Mouse (Mus musculus): ENCODE results near the gene Spats2l. TPM values are rescaled to one million over a fixed set of nuclear protein-coding genes. Genes with fewer than 3 reads are reported as not detected.
A peak's percentile ranks its signal among the peaks of the same experiment; 100 is the strongest.

Gene Spats2l
- polyA plus RNA-seq, 1 experiment from 2014 or later, result 78.7 TPM

DNA sequence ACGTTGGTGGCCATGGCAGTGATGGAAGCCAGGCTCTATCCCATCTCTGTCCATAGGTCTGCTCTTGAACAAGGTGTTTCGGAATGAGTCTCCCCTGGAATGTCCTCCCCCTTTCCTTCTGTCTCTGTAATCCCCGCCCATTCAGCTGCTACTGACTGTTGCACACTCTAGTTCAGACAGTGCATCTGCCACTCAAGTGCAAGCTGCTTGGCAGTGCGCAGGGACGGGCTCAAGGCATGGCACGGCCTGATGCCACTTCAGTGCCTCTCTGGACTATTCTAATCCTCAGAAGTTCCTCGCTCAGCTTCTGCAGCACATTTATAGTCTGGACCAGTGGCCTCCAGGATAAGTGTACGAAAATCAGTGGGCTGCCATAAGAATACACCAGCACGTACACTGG lies 52.3 kb downstream of the Spats2l start:
- no peaks in the 10 kb centered on the region for H3K9me3 ChIP-seq (replicated peaks)
- no peak for ATAC-seq (ENCODE audit: low FRiP score)
- 89% methylated on average over 9 of the region's 9 CpGs for WGBS
- no peaks in the 10 kb centered on the region for H3K4me1 ChIP-seq
- no peak overlapping the region for H3K27ac ChIP-seq (replicated peaks)
- H3K36me3 ChIP-seq, result no peaks in the 10 kb centered on the region
- H3K4me2 ChIP-seq, result no peak overlapping the region
- H3K9ac ChIP-seq (replicated peaks), result no peak overlapping the region
- no peak overlapping the region for H3K4me3 ChIP-seq (replicated peaks)
- H3K27me3 ChIP-seq (replicated peaks), result no peaks in the 10 kb centered on the region

- Histone ChIP-seq H3K27me3 (replicated peaks) (no peaks in the 10 kb centered on the region), H3K4me1 (no peaks in the 10 kb centered on the region), H3K27ac (replicated peaks) (no peak overlapping the region), H3K4me2 (no peak overlapping the region), H3K9ac (replicated peaks) (no peak overlapping the region), H3K36me3 (no peaks in the 10 kb centered on the region), H3K4me3 (replicated peaks) (no peak overlapping the region), H3K9me3 (replicated peaks) (no peaks in the 10 kb centered on the region)
- 93% methylated on average over 2 of the region's 2 CpGs for WGBS
- ATAC-seq (ENCODE audit: low FRiP score), result no peak
Measured at GRCm38 (mm10) chr1:57833145-57833544, 59.2 kb downstream of the Spats2l start.

DNA sequence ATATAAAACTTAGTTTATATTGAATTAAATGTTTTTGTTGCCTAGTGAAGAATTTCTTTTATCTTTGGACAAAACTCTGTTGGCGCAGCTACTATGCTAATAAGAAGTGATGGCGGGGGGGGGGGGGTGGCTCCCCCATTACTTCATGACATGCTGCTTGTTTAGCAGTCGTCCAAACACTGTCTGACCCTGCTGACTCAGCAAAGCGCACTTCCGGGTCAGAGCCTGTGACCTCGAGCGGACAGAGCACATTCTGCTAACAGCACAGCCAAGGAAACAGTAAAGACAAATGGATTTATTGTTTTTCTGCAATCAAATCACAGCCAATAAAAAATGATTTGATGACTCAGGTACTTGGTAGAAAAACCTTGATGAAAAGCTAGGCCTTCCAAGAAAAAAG lies 61.2 kb downstream of the Spats2l start:
- WGBS, result 54% methylated on average over 7 of the region's 7 CpGs
- Histone ChIP-seq H3K27ac (replicated peaks) (no peak overlapping the region), H3K9ac (replicated peaks) (no peak overlapping the region), H3K27me3 (replicated peaks) (no peaks in the 10 kb centered on the region), H3K4me3 (replicated peaks) (no peak overlapping the region), H3K9me3 (replicated peaks) (no peaks in the 10 kb centered on the region), H3K4me1 (no peaks in the 10 kb centered on the region), H3K4me2 (no peak overlapping the region), H3K36me3 (no peaks in the 10 kb centered on the region)
- ATAC-seq (ENCODE audit: low FRiP score), result no peak

- H3K36me3 ChIP-seq, result no peaks in the 10 kb centered on the region
- H3K4me1 ChIP-seq, result no peaks in the 10 kb centered on the region
- no peak overlapping the region for H3K27ac ChIP-seq (replicated peaks)
- no peaks in the 10 kb centered on the region for H3K9me3 ChIP-seq (replicated peaks)
- H3K4me2 ChIP-seq, result no peak overlapping the region
- no peak for ATAC-seq (ENCODE audit: low FRiP score)
- 79% methylated on average over 5 of the region's 5 CpGs for WGBS
- no peaks in the 10 kb centered on the region for H3K27me3 ChIP-seq (replicated peaks)
- no peak overlapping the region for H3K9ac ChIP-seq (replicated peaks)
- H3K4me3 ChIP-seq (replicated peaks), result no peak overlapping the region
Measured at GRCm38 (mm10) chr1:57836686-57837317, 62.8 kb downstream of the Spats2l start.

DNA sequence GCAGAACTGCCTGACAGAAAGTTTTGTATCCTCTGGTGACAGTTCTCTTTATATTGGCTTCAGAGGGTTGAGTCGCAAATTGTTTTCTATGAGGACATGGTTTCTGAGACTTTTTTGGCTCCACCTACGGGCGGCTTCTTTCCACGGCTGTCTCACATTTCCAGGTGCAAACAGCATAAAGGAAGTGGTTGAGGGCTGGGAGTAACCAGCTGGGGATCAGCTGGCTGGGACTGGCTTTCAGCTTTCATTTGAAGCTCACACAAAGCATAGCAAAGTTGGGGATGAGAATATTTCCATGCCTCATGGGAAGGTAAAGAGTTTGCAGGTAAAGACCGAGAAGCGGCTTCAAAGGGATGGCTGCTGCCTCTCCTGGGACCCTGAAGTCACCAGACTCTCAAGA lies 65.9 kb downstream of the Spats2l start:
- no peak overlapping the region for H3K4me2 ChIP-seq
- H3K9ac ChIP-seq (replicated peaks), result no peak overlapping the region
- no peak overlapping the region for H3K27ac ChIP-seq (replicated peaks)
- WGBS, result 85% methylated on average over 6 of the region's 6 CpGs
- no peaks in the 10 kb centered on the region for H3K9me3 ChIP-seq (replicated peaks)
- no peaks in the 10 kb centered on the region for H3K4me1 ChIP-seq
- H3K27me3 ChIP-seq (replicated peaks), result no peaks in the 10 kb centered on the region
- H3K4me3 ChIP-seq (replicated peaks), result no peak overlapping the region
- no peaks in the 10 kb centered on the region for H3K36me3 ChIP-seq
- no peak for ATAC-seq (ENCODE audit: low FRiP score)

DNA sequence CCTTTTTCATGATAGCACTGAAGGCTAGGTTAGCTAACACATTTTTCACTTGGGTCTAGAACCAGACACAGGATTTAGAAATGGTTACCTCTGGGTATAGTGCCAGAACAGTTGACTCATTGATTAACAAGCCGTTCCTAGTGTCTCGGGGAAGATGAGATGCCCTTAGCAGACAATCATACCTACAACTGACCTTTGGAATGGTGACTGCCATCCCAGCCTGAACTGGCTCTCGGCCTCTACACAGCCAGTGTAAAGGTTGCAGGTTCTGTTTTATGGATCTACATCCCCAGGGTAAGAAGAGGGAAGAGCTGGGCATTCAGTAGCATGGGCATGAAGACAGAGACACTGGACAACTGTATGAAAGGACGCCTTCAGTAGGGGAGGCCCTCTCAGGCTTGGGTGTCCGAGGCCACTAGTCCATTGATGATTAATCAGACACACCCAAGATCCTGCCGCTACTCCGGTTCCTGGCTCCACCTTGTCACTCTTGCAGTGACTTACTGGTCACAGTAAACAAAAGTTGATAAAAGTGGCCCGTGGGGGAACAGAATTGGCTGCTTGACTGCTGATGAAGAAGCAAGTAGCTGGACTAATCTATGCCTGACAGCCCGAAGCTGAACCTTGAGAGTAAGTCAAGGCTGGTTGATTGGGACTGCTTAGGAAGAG lies 71.2 kb downstream of the Spats2l start:
- no peak for ATAC-seq (ENCODE audit: low FRiP score)

DNA sequence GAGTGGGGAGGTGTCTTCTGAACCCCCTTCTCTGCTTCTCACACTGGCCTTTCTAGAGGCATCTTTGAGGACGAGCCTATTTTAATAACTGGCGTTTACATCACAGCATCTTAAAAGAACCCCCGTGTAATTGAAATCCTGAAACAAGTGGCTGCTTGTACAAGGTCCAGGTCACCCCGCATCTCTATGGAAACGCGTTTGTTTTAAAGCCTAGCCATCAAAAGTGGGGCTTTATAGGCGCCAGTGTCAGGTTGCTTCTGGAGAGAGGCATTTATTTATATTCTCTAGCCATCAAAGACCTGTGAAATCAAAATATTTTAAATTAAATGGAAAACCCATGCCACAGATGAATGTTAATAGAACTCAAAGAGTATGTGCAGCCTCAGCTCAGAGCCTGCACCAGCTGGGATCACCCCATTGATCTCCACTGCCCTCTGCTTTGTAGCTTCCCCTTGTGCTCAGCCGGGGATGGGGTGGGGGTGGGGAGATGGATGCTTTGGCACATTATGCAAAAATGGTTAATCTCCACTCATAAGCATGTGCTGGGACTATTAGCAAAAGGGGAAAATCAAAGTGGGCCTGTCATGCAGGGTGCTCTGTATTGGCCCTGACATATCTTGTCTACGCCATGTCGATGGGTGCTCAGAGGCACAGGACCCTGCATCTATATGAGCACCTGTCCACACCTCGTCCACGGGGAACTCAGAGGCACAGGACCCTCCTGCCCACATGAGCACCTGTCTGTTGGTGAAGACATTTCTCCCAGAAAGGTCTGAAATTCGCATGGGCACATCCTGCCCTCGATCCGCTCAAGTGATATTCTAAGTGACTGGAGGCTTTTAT lies 73.1 kb downstream of the Spats2l start:
- WGBS, result 39% methylated on average over 15 of the region's 15 CpGs
- Histone ChIP-seq H3K9ac (replicated peaks) (no peak overlapping the region), H3K4me3 (replicated peaks) (no peak overlapping the region), H3K27me3 (replicated peaks) (no peaks in the 10 kb centered on the region), H3K9me3 (replicated peaks) (no peaks in the 10 kb centered on the region), H3K4me1 (peaks cover 13% of the 10 kb centered on the region), H3K36me3 (no peaks in the 10 kb centered on the region), H3K4me2 (no peak overlapping the region), H3K27ac (replicated peaks) (no peak overlapping the region; the same call in 1 of the 2 replicates)
- peak; percentile 30; the same call in 1 of the 2 replicates for ATAC-seq (ENCODE audit: low FRiP score)

More for the DNA sequence above, 71.2 kb downstream of the Spats2l start:
- Histone ChIP-seq H3K9ac (replicated peaks) (no peak overlapping the region), H3K27me3 (replicated peaks) (no peaks in the 10 kb centered on the region), H3K4me3 (replicated peaks) (no peak overlapping the region), H3K27ac (replicated peaks) (no peak overlapping the region), H3K9me3 (replicated peaks) (no peaks in the 10 kb centered on the region), H3K4me2 (no peak overlapping the region), H3K4me1 (peaks cover 13% of the 10 kb centered on the region), H3K36me3 (no peaks in the 10 kb centered on the region)
- WGBS, result 86% methylated on average over 9 of the region's 9 CpGs

GRCm38 (mm10) chr1:57849087-57849486 lies 75.1 kb downstream of the Spats2l start:
- Histone ChIP-seq H3K4me3 (replicated peaks) (no peak overlapping the region), H3K4me1 (peaks cover 13% of the 10 kb centered on the region), H3K9ac (replicated peaks) (no peak overlapping the region), H3K27me3 (replicated peaks) (no peaks in the 10 kb centered on the region), H3K4me2 (no peak overlapping the region), H3K27ac (replicated peaks) (no peak overlapping the region), H3K9me3 (replicated peaks) (no peaks in the 10 kb centered on the region), H3K36me3 (no peaks in the 10 kb centered on the region)
- no peak for ATAC-seq (ENCODE audit: low FRiP score)
- WGBS, result 85% methylated on average over 4 of the region's 4 CpGs

DNA sequence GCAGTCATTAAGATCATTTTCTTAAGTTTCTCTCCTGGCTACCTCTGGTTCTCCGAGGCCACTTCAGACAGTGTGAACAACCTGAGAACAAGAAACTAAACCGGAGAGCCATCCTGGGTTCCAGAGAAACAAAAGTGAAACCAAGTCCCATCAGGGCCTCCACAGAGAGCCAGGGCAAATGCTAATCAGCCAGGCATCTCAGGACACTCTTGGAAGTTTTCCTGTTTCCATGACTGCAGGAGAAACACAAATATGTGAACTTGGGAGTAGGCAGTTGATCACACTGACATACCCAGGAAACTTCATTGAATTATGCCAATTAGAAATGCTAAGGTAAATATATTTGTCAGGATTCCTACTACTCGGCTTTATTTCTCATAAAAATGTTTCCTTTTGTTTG lies 76.0 kb downstream of the Spats2l start:
- H3K9me3 ChIP-seq (replicated peaks), result no peaks in the 10 kb centered on the region
- H3K4me3 ChIP-seq (replicated peaks), result no peak overlapping the region
- no peaks in the 10 kb centered on the region for H3K36me3 ChIP-seq
- WGBS, result 47% methylated on average over 3 of the region's 3 CpGs
- H3K27ac ChIP-seq (replicated peaks), result no peak overlapping the region
- no peaks in the 10 kb centered on the region for H3K27me3 ChIP-seq (replicated peaks)
- H3K9ac ChIP-seq (replicated peaks), result no peak overlapping the region
- H3K4me1 ChIP-seq, result peaks cover 13% of the 10 kb centered on the region
- ATAC-seq (ENCODE audit: low FRiP score), result no peak
- H3K4me2 ChIP-seq, result no peak overlapping the region

DNA sequence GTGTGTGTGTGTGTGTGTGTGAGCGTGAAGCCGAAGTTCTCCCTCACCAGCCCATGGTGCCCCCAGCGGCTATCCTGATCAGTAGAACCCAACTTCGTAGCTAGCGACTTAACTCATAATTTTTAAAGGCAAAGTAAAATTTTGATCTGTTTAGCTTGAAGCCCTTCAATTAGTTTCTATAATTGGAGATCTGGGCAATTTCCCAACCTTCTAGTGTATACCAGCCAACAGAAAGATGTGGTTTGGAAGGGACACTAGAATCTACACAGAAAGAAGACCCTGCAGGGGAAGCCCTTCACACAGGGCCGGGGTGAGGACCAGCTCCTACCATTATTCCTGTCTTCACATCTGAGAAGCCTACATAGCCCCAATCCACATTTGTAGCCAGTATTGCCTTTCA lies 77.9 kb downstream of the Spats2l start:
- Histone ChIP-seq H3K27ac (replicated peaks) (no peak overlapping the region), H3K36me3 (no peaks in the 10 kb centered on the region), H3K4me1 (peaks cover 8% of the 10 kb centered on the region), H3K4me2 (no peak overlapping the region), H3K9me3 (replicated peaks) (no peaks in the 10 kb centered on the region), H3K9ac (replicated peaks) (no peak overlapping the region), H3K27me3 (replicated peaks) (no peaks in the 10 kb centered on the region), H3K4me3 (replicated peaks) (no peak overlapping the region)
- WGBS, result 96% methylated on average over 6 of the region's 6 CpGs
- no peak for ATAC-seq (ENCODE audit: low FRiP score)

- Histone ChIP-seq H3K4me2 (no peak overlapping the region), H3K4me3 (replicated peaks) (no peak overlapping the region), H3K4me1 (peaks cover 4% of the 10 kb centered on the region; the same call in 1 of the 2 replicates), H3K27me3 (replicated peaks) (no peaks in the 10 kb centered on the region), H3K9me3 (replicated peaks) (no peaks in the 10 kb centered on the region), H3K27ac (replicated peaks) (no peak overlapping the region), H3K9ac (replicated peaks) (no peak overlapping the region), H3K36me3 (no peaks in the 10 kb centered on the region)
- ATAC-seq (ENCODE audit: low FRiP score), result no peak
- WGBS, result 87% methylated on average over 12 of the region's 12 CpGs
Measured at GRCm38 (mm10) chr1:57852562-57853271, 78.8 kb downstream of the Spats2l start.
